ENCODE assay signal across 10 mouse cellular contexts in the genomic region with DNA sequence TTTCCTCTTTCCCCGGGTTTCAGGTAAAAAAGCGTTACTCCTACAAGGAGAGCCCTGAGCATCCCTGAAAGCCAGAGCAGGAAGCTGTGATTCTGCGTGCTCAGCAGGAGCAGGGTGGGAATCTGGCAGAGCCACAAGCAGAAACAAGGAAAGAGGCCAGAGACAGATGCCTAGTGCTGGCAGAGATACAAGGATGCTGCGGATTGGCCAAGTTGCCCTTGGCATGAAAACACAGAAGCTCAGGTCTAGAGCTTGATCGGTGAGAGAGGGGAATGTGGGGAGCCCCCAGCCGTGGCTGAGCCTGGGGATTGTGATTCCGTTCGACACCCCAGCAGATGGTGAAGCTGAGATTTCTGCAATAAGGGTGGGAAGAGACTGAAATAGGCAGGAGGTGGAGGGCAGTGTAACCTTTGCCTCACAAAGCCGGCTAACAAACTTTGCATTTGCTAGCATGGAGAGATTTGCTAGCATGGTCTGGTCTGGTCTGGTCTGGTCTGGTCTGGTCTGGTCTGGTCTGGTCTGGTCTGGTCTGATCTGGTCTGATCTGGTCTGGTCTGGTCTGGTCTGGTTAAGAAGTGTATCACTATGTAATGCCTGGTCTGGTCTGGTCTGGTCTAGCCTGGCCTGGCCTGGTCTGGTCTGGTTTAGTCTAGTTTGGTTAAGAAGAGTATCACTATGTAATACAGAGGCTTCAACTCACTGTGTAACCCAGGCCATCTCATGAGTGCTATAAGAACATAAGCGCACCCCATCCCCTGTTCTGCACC. TPM values are rescaled to one million over a fixed set of nuclear protein-coding genes. Genes with fewer than 3 reads are reported as not detected.
DNase-seq lines count a peak whose midpoint lies in the region; ATAC-seq lines count a peak whose summit lies in the region.
"Had no signal": no experiment of that assay in that cellular context is flagged by ENCODE, and none has a peak within 500 bp of the region (broad histone marks: within the 10 kb centered on the region; RNA-seq: fewer than 3 reads in every experiment).

No protein-coding gene starts in this region.

- intact Hi-C loops in left cerebral cortex, postnatal 36 days (cut with DNase I), result no loop called here

- DNase-seq in embryonic facial prominence, embryonic 10.5 days (ENCODE audit: low spot score), result no peak
- peak; percentile 34 for DNase-seq in adrenal gland, postnatal 14 days
- DNase-seq in frontal cortex, adult 2 months (ENCODE audit: extremely low spot score in 1 of 2, low spot score in 1 of 2), result peak; percentile 54 to 76
- peak; percentile 44 to 60 for DNase-seq in left cerebral cortex, postnatal 36 days (ENCODE audit: low spot score in 2 of 2)
- DNase-seq in urinary bladder, postnatal 25 days (ENCODE audit: low spot score), result no peak
- no peak for DNase-seq in kidney, postnatal 4 days
- no peak for DNase-seq in B cell, adult 2 months

- 71% methylated on average over 10 of the region's 10 CpGs for WGBS in embryonic facial prominence, embryonic 12.5 days
- WGBS in embryonic facial prominence, embryonic 10.5 days, result 81% methylated on average over 10 of the region's 10 CpGs

- no peaks in the 10 kb centered on the region for H3K9me3 ChIP-seq in embryonic facial prominence, embryonic 12.5 days
- no peaks in the 10 kb centered on the region for H3K9me3 ChIP-seq in embryonic facial prominence, embryonic 10.5 days
- H3K9me3 ChIP-seq: liver, embryonic 15.5 days had no signal

- H3K9ac ChIP-seq in embryonic facial prominence, embryonic 12.5 days, result no peak overlapping the region
- H3K9ac ChIP-seq: liver, embryonic 15.5 days had no signal

- H3K4me2 ChIP-seq in embryonic facial prominence, embryonic 12.5 days (replicated peaks), result no peak overlapping the region
- H3K4me2 ChIP-seq: liver, embryonic 15.5 days had no signal

- no peak overlapping the region for H3K27ac ChIP-seq in embryonic facial prominence, embryonic 12.5 days
- no peak overlapping the region for H3K27ac ChIP-seq in embryonic facial prominence, embryonic 10.5 days (replicated peaks)
- H3K27ac ChIP-seq: heart, adult 2 months; liver, embryonic 15.5 days had no signal

- H3K27me3 ChIP-seq in embryonic facial prominence, embryonic 12.5 days, result peaks cover 2% of the 10 kb centered on the region; the same call in 1 of the 2 replicates
- no peaks in the 10 kb centered on the region for H3K27me3 ChIP-seq in embryonic facial prominence, embryonic 10.5 days (replicated peaks; ENCODE audit: low read depth, poor library complexity, severe bottlenecking)
- H3K27me3 ChIP-seq: liver, embryonic 15.5 days had no signal

- H3K36me3 ChIP-seq in embryonic facial prominence, embryonic 12.5 days, result no peaks in the 10 kb centered on the region
- no peaks in the 10 kb centered on the region for H3K36me3 ChIP-seq in embryonic facial prominence, embryonic 10.5 days (replicated peaks)
- H3K36me3 ChIP-seq: liver, embryonic 15.5 days had no signal

- 0 out of 2 replicates have a peak, but pooled peaks have one; percentile 49 for ATAC-seq in embryonic facial prominence, embryonic 12.5 days (ENCODE audit: insufficient number of reproducible peaks, insufficient read depth, low FRiP score, low TSS enrichment)

- no peak overlapping the region for H3K4me3 ChIP-seq in embryonic facial prominence, embryonic 12.5 days
- no peak overlapping the region for H3K4me3 ChIP-seq in embryonic facial prominence, embryonic 10.5 days
- H3K4me3 ChIP-seq: heart, adult 2 months; liver, embryonic 15.5 days had no signal

- H3K4me1 ChIP-seq in embryonic facial prominence, embryonic 12.5 days, result peaks cover 12% of the 10 kb centered on the region
- H3K4me1 ChIP-seq in embryonic facial prominence, embryonic 10.5 days, result peaks cover 19% of the 10 kb centered on the region

RNA-seq across cellular contexts. Expression of gene Gsg1l, which starts 50.4 kb away (rescaled TPM):
- 1.2 and 1.4 TPM in 2 replicates for polyA plus RNA-seq in embryonic facial prominence, embryonic 12.5 days (2016; fragmentation: Nextera tagmentation; extraction: Ambion mirVana)
- 0.65 and 1.3 TPM in 2 replicates for polyA plus RNA-seq in embryonic facial prominence, embryonic 10.5 days (2016; fragmentation: Nextera tagmentation; extraction: Ambion mirVana)
- 12.1 and 16.9 TPM in 2 replicates for total RNA-seq in adrenal gland, postnatal 14 days (2021)
- polyA plus RNA-seq in frontal cortex, adult 2 months (2012; rRNA removed), result 47.9 and 61.1 TPM in 2 replicates
- total RNA-seq in left cerebral cortex, postnatal 36 days (2021), result 10 to 100 TPM; 78.1 to 85.0 TPM

Comparison
In these comparisons a context has a peak if more than half of its experiments do, and no peak if none do; other contexts are left out.
1. DNase-seq: peak in adrenal gland, postnatal 14 days (single experiment), frontal cortex, adult 2 months (2 of 2) and left cerebral cortex, postnatal 36 days (2 of 2); none in embryonic facial prominence, embryonic 10.5 days (single experiment), urinary bladder, postnatal 25 days (single experiment), kidney, postnatal 4 days (0 of 2) and B cell, adult 2 months (0 of 2).
2. RNA of gene Gsg1l, which starts 50.4 kb away (polyA plus RNA-seq): 47.9 to 61.1 TPM in frontal cortex, adult 2 months; 1.2 to 1.4 TPM in embryonic facial prominence, embryonic 12.5 days and 0.65 to 1.3 TPM in embryonic facial prominence, embryonic 10.5 days; every median in the first group is over 10 times any median in the second.